Mouse (Mus musculus): ENCODE measurements around the gene Adam4.
"Not testable (repeated sequence)": the region's sequence is repeated elsewhere in the genome, so short reads cannot be mapped to it uniquely, and the experiment has no call there.

The Adam4 gene

DNA sequence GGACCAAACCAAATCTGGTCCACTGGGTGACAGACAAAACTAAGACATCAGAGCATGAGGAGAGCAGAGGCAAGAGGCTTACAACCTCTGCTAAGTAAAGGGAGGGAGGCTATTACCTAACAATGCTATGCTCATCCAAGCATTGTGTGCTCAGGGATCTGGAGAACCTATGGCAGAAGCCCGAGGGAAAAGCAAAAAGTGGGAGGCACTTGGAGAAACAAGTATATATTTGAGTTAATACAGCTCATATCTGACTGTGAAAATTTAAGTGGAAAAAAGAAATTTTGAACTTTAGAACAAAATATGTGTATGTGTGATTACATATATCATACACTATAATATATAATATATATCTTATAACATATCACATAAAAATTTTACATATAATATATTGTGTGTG lies at the start of gene Adam4:
TSS of gene Adam4 (minus strand) at position 101 of the 400 bp plus-strand sequence.
- DNase-seq, result no peak

DNA sequence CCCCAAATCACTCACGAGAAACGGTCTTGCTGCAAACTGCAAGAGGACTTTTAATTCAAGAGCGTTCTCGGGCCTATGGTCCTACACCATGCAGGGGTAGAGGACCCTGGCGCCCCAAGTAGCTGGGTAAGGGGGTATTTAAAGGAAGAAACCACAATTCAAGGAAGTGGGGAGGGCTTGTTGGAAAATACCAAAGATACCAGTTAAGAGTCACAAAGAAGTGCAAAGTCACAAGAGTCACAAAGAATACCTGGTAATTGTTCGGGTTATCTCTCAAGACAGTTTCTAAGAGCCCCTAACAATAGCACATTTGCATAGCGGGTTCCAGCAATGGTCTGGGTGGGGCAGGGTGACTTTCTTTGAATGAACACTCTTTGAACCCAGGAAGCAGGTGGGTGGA lies 37.3 kb upstream of the Adam4 start:
- DNase-seq, result not testable (repeated sequence)

DNA sequence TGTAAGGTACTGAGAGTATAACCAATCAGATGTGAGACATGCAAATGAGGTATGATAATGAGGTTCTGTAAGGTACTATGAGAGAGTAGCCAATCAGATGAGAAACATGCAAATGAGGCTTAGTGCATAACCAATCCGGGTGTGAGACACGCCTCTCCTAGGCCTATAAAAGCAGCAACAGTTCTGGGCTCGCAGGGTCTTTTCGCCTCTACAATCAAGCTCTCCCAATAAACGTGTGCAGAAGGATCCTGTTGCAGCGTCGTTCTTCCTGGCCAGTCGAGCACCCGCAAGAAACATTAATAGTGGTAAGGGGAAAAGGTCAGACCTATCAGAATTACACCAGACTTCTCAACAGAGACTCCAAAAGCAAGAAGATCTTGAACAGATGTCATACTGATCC lies 17.2 kb upstream of the Adam4 start:
- not testable (repeated sequence) for DNase-seq

DNA sequence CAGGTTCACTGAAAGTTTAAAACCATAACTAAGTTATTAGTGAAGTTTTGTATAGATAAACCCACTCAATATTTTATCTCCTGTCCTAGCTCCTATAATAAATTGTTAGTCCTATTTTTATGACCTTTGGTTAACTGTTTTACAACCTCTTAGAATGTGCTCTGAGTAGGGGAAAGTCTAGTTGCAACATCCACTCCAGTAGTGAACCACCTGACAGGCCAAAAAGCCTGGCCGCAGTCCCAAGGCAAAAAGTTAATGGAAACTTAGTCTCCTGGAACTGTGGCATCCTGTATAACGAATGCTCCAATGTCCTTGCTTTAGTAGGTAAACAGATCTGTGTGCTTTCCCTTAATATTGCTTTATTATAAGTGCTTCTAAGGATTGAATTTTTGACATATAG lies 13.0 kb upstream of the Adam4 start:
- not testable (repeated sequence) for DNase-seq

DNA sequence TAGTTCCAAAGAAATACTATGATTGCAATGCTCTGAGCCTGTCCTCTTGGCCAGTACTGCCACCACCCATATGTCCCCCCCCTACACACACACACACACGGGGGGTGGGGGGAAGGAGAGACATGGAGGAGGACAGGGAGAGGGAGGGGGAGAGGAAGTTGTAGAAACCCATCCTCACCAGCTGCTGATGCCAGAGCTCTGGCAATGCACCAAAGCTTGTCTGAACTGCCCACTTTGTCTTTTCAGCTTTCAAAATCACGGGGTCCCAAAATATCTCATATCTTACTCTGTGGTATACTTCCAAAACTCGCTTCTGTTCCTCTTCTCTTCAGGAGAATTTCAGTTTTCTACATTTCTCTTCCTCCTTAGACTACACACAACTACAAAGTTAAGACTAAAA lies 8.5 kb downstream of the Adam4 start:
- peak; percentile 21 for DNase-seq

DNA sequence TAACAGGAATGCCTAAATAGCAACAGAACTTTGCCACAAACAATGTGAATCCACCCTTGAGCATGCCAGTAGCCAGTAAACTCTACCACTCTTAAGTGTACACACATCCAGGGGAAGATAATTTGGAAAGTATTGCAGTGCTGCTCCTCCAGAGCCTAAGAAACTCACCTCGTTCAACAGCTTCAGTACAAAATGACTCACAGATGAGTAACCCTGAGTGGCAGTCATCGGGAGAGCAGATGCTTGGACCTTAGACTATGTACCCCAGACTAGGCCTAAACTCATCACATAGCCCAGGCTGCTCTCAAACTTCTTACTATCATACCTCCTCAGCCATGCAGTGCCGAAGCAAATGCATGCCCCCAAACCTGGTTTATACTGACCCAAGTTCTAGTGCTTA lies 12.8 kb downstream of the Adam4 start:
- no peak for DNase-seq

DNA sequence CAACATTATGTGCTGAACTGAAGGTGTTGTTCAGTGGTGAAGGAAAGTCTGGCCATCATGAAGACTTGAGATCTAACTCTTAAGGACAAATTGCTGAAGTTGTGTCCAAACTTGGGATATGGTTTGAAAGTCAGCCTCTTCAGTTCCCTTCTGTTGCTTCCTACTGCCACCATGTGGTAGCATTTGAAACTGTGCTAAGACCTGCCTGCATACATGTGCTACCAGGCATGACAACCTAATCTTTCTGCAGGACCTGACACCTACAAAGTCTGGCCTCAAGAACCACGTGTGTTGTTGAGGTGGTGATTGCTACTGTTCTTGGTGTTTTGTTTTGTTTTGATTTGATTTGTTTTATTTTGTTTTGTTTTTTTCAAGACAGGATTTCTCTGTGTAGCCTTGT lies 19.6 kb downstream of the Adam4 start:
- peak; percentile 74 for DNase-seq

DNA sequence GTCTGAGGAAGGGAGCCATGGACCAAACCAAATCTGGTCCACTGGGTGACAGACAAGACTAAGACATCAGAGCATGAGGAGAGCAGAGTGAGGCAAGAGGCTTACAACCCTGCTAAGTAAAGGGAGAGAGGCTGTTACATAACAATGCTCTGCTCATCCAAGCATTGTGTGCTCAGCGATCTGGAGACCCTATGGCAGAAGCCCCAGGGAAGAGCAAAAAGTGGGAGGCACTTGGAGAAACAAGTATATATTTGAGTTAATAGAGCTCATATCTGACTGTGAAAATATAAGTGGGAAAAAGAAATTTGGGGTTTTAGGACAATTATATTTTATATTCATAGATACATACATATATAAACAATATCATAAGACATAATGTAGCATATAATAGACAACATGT lies 42.4 kb downstream of the Adam4 start, which contains the start of gene Gm4787:
TSS of gene Gm4787 (minus strand) at position 101 of the 400 bp plus-strand sequence.
- DNase-seq, result not testable (repeated sequence)

Data from right cerebral cortex, postnatal 4 days (tissue).